Mouse (Mus musculus) bone marrow macrophage, adult 2 months (primary cell): ENCODE results near the gene Rasal2.

Experiments
- CTCF ChIP-seq: IDR thresholded peaks from 2 replicates; pipeline ENCODE4 v1.5.1; 2012; ENCODE audit warnings: low read depth, mild to moderate bottlenecking, low read length, moderate library complexity
- POLR2A ChIP-seq: IDR thresholded peaks from 2 replicates; pipeline ENCODE4 v1.6.1; 2012; ENCODE audit warnings: mild to moderate bottlenecking, low read depth, low read length, borderline replicate concordance

DNA sequence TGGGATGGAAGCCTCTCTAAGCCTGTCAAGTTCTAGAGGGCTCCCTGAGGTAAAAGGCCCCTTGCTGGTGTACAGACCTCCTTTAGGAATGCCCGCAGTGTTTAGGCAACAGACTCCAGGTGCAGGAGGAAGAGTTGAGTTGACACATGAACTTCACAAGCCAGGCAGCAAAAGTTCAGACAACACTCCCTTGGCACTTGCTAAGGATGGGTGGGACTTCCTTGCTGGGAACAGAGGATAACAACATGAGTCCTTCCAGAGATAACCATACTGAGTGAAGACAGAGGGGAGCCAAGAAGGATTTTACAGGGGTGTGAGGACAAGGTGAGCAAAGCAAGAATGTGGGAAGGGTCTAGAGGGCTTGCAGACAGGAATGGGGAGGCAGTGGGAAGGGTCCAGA is 319.8 kb downstream of the Rasal2 start:
- TF ChIP-seq POLR2A, result no peak
- no peak for TF ChIP-seq CTCF
